Mouse (Mus musculus): ENCODE data around the gene Rnf135.

- TF ChIP-seq CTCF (IDR thresholded peaks at IDR 0.05; ENCODE audit: low read depth, low read length): no peak
- no peak for TF ChIP-seq GATA2 (IDR thresholded peaks at IDR 0.05; ENCODE audit: borderline replicate concordance, low read depth, low read length)
- TF ChIP-seq POLR2AphosphoS5 (IDR thresholded peaks at IDR 0.05; ENCODE audit: insufficient replicate concordance, low read depth, low read length): no peak
- no peak for TF ChIP-seq GATA1 (IDR thresholded peaks at IDR 0.05; ENCODE audit: borderline replicate concordance, low read length)
Observed at GRCm38 (mm10) chr11:80150566-80150965, 33.1 kb upstream of the Rnf135 start.

Measured in G1E (cell line).